ENCODE assay signal across 9 mouse cellular contexts in the genomic region with DNA sequence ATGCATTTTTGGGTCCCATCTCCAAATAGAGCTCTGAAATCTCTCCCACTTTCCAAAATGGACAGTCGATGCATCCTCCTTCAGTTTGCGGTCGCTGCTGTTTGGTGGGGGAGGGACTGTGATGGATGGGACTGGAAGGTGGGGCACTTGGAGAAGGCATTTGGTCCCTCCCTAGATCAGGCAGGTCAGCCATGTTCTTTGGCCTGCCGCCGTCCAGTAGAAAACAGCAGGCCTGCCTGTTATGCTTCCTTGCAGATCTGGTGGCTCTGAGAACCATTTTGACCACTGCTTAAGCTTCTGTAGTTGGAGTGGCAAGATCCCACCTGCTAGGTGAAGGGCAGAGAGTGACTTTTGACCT. TPM values are rescaled to one million over a fixed set of nuclear protein-coding genes. Genes with fewer than 3 reads are reported as not detected.
A peak's percentile ranks its signal among the peaks of the same experiment; 100 is the strongest.
DNase-seq lines count a peak whose midpoint lies in the region; ATAC-seq and TF ChIP-seq lines count a peak whose summit lies in the region.
"Had no signal": no experiment of that assay in that cellular context is flagged by ENCODE, and none has a peak within 500 bp of the region (broad histone marks: within the 10 kb centered on the region; RNA-seq: fewer than 3 reads in every experiment).

No protein-coding gene starts in this region.

- H3K9ac ChIP-seq in heart, embryonic 13.5 days = peak overlapping the region; percentile 94
- H3K9ac ChIP-seq in forebrain, postnatal 0 days = peak overlapping the region; percentile 69
- peak overlapping the region; percentile 83 for H3K9ac ChIP-seq in liver, embryonic 15.5 days

- peak overlapping the region; percentile 94 for H3K27ac ChIP-seq in heart, embryonic 13.5 days (replicated peaks)
- H3K27ac ChIP-seq in forebrain, postnatal 0 days (ENCODE audit: low read depth, low read length) = peak overlapping the region; percentile 84
- peak overlapping the region; percentile 81 for H3K27ac ChIP-seq in liver, embryonic 15.5 days (replicated peaks)

- peak overlapping the region; percentile 84 for H3K4me2 ChIP-seq in heart, embryonic 13.5 days
- peak overlapping the region; percentile 72 for H3K4me2 ChIP-seq in forebrain, postnatal 0 days (ENCODE audit: low read depth)
- peak overlapping the region; percentile 96 for H3K4me2 ChIP-seq in liver, embryonic 15.5 days

- peaks cover 70% of the 10 kb centered on the region for H3K4me1 ChIP-seq in heart, embryonic 13.5 days
- H3K4me1 ChIP-seq in forebrain, postnatal 0 days (ENCODE audit: insufficient read depth) = peaks cover 19% of the 10 kb centered on the region; the same call in 1 of the 2 replicates
- peaks cover 68% of the 10 kb centered on the region for H3K4me1 ChIP-seq in liver, embryonic 15.5 days (replicated peaks)

- DNase-seq in heart, postnatal 4 days = no peak
- DNase-seq in Muller cell, postnatal 12 days (ENCODE audit: inconsistent ontology term) = peak; percentile 68
- no peak for DNase-seq in forebrain, postnatal 0 days
- DNase-seq in testis, postnatal 14 days (ENCODE audit: low spot score) = peak; percentile 48
- DNase-seq in layer of hippocampus, adult 9-10 months (ENCODE audit: low spot score) = no peak
- DNase-seq in left cerebral cortex, postnatal 4 days = no peak

- peak overlapping the region; percentile 82 for H3K4me3 ChIP-seq in heart, embryonic 13.5 days
- H3K4me3 ChIP-seq in forebrain, postnatal 0 days (ENCODE audit: low read depth, low read length) = peak overlapping the region; percentile 62
- peak overlapping the region; percentile 76 for H3K4me3 ChIP-seq in liver, embryonic 15.5 days (replicated peaks)

- peaks cover 30% of the 10 kb centered on the region for H3K27me3 ChIP-seq in heart, embryonic 13.5 days (replicated peaks)
- peaks cover 25% of the 10 kb centered on the region for H3K27me3 ChIP-seq in forebrain, postnatal 0 days (ENCODE audit: insufficient read depth, low read length)
- H3K27me3 ChIP-seq in liver, embryonic 15.5 days = peaks cover 39% of the 10 kb centered on the region

- ATAC-seq in heart, embryonic 13.5 days (ENCODE audit: extremely low read depth, insufficient number of reproducible peaks, low FRiP score, low TSS enrichment) = no peak
- peak; percentile 14; the same call in 1 of the 2 replicates for ATAC-seq in forebrain, postnatal 0 days
- ATAC-seq in liver, embryonic 15.5 days (ENCODE audit: insufficient read depth) = no peak

- peaks cover 39% of the 10 kb centered on the region for H3K36me3 ChIP-seq in heart, embryonic 13.5 days
- peaks cover 23% of the 10 kb centered on the region for H3K36me3 ChIP-seq in forebrain, postnatal 0 days (ENCODE audit: insufficient read depth)
- H3K36me3 ChIP-seq in liver, embryonic 15.5 days (replicated peaks) = peaks cover 38% of the 10 kb centered on the region

- TF ChIP-seq CTCF in forebrain, postnatal 0 days (IDR thresholded peaks at IDR 0.05; ENCODE audit: low read depth) = no peak

- 16% methylated on average over 5 of the region's 5 CpGs for WGBS in heart, embryonic 13.5 days
- WGBS in forebrain, postnatal 0 days = 21% methylated on average over 5 of the region's 5 CpGs
- 25% methylated on average over 5 of the region's 5 CpGs for WGBS in liver, embryonic 15.5 days (ENCODE audit: insufficient replicate concordance)

- no peaks in the 10 kb centered on the region for H3K9me3 ChIP-seq in heart, embryonic 13.5 days
- no peaks in the 10 kb centered on the region for H3K9me3 ChIP-seq in forebrain, postnatal 0 days (ENCODE audit: low read length)
- no peaks in the 10 kb centered on the region for H3K9me3 ChIP-seq in liver, embryonic 15.5 days (replicated peaks)

- intact Hi-C loops in left cerebral cortex, postnatal 4 days (cut with DNase I) = no loop called here

RNA-seq across cellular contexts. Expression of gene Cd151, which starts 1.0 kb away (rescaled TPM):
- 28.5 and 31.4 TPM in 2 replicates for polyA plus RNA-seq in heart, embryonic 13.5 days (2015; fragmentation: Nextera tagmentation; extraction: Ambion mirVana)
- 100 to 1,000 TPM; 229 to 230 TPM for total RNA-seq in heart, postnatal 4 days (2021)
- total RNA-seq in forebrain, postnatal 0 days (2014; rRNA removed) = 55.8 and 62.4 TPM in 2 replicates
- polyA plus RNA-seq in forebrain, postnatal 0 days (2015; fragmentation: Nextera tagmentation; extraction: Ambion mirVana) = 12.4 and 18.7 TPM in 2 replicates
- 5.0 and 6.3 TPM in 2 replicates for polyA plus RNA-seq in liver, embryonic 15.5 days (2015; fragmentation: Nextera tagmentation; extraction: Ambion mirVana)
- 10 to 100 TPM; 46.7 to 50.6 TPM for total RNA-seq in left cerebral cortex, postnatal 4 days (2021)

RNA-seq across cellular contexts. Expression of gene Polr2l, which starts 6.8 kb away (rescaled TPM):
- polyA plus RNA-seq in heart, embryonic 13.5 days (2015; fragmentation: Nextera tagmentation; extraction: Ambion mirVana) = 67.3 and 76.3 TPM in 2 replicates
- total RNA-seq in heart, postnatal 4 days (2021) = 10 to 100 TPM; 49.6 to 52.4 TPM
- total RNA-seq in forebrain, postnatal 0 days (2014; rRNA removed) = 21.1 and 24.6 TPM in 2 replicates
- 73.2 and 74.8 TPM in 2 replicates for polyA plus RNA-seq in forebrain, postnatal 0 days (2015; fragmentation: Nextera tagmentation; extraction: Ambion mirVana)
- polyA plus RNA-seq in liver, embryonic 15.5 days (2015; fragmentation: Nextera tagmentation; extraction: Ambion mirVana) = 41.7 and 43.9 TPM in 2 replicates
- total RNA-seq in left cerebral cortex, postnatal 4 days (2021) = 10 to 100 TPM; 38.5 to 40.1 TPM

RNA-seq across cellular contexts. Expression of gene Tspan4, which starts 6.9 kb away (rescaled TPM):
- polyA plus RNA-seq in heart, embryonic 13.5 days (2015; fragmentation: Nextera tagmentation; extraction: Ambion mirVana) = 64.5 and 68.8 TPM in 2 replicates
- total RNA-seq in heart, postnatal 4 days (2021) = 10 to 100 TPM; 37.2 to 38.0 TPM
- total RNA-seq in forebrain, postnatal 0 days (2014; rRNA removed) = 52.5 and 79.6 TPM in 2 replicates
- 54.9 and 57.9 TPM in 2 replicates for polyA plus RNA-seq in forebrain, postnatal 0 days (2015; fragmentation: Nextera tagmentation; extraction: Ambion mirVana)
- 47.7 and 55.0 TPM in 2 replicates for polyA plus RNA-seq in liver, embryonic 15.5 days (2015; fragmentation: Nextera tagmentation; extraction: Ambion mirVana)
- total RNA-seq in left cerebral cortex, postnatal 4 days (2021) = 10 to 100 TPM; 33.5 to 35.9 TPM
- total RNA-seq: neutrophil, adult 5-6 weeks had no signal

RNA-seq across cellular contexts. Expression of gene Cracr2b, which starts 7.2 kb away (rescaled TPM):
- 20.2 and 23.0 TPM in 2 replicates for polyA plus RNA-seq in heart, embryonic 13.5 days (2015; fragmentation: Nextera tagmentation; extraction: Ambion mirVana)
- total RNA-seq in heart, postnatal 4 days (2021) = 10 to 100 TPM; 17.6 to 20.1 TPM
- 4.5 and 7.2 TPM in 2 replicates for total RNA-seq in forebrain, postnatal 0 days (2014; rRNA removed)
- polyA plus RNA-seq in forebrain, postnatal 0 days (2015; fragmentation: Nextera tagmentation; extraction: Ambion mirVana) = 5.2 and 6.7 TPM in 2 replicates
- 3.9 and 5.2 TPM in 2 replicates for polyA plus RNA-seq in liver, embryonic 15.5 days (2015; fragmentation: Nextera tagmentation; extraction: Ambion mirVana)
- 1 to 10 TPM; 4.4 to 4.9 TPM for total RNA-seq in left cerebral cortex, postnatal 4 days (2021)

RNA-seq across cellular contexts. Expression of gene Pnpla2, which starts 13.1 kb away (rescaled TPM):
- polyA plus RNA-seq in heart, embryonic 13.5 days (2015; fragmentation: Nextera tagmentation; extraction: Ambion mirVana) = 42.6 and 45.7 TPM in 2 replicates
- 100 to 1,000 TPM; 118 to 127 TPM for total RNA-seq in heart, postnatal 4 days (2021)
- 6.2 and 7.7 TPM in 2 replicates for total RNA-seq in forebrain, postnatal 0 days (2014; rRNA removed)
- polyA plus RNA-seq in forebrain, postnatal 0 days (2015; fragmentation: Nextera tagmentation; extraction: Ambion mirVana) = 18.3 and 22.4 TPM in 2 replicates
- polyA plus RNA-seq in liver, embryonic 15.5 days (2015; fragmentation: Nextera tagmentation; extraction: Ambion mirVana) = 13.9 and 15.3 TPM in 2 replicates
- 10 to 100 TPM; 13.9 to 16.0 TPM for total RNA-seq in left cerebral cortex, postnatal 4 days (2021)

Comparison
In these comparisons a context has a peak if more than half of its experiments do, and no peak if none do; other contexts are left out.
1. DNase-seq: peak in Muller cell, postnatal 12 days (single experiment) and testis, postnatal 14 days (single experiment); none in heart, postnatal 4 days (single experiment), forebrain, postnatal 0 days (single experiment), layer of hippocampus, adult 9-10 months (single experiment) and left cerebral cortex, postnatal 4 days (single experiment).
2. Peak in every context shown above with its lines, with median percentiles within 50 percentile points of each other: H3K27ac ChIP-seq, H3K4me2 ChIP-seq, H3K4me3 ChIP-seq and H3K9ac ChIP-seq.